Mouse (Mus musculus) midbrain, embryonic 10.5 days (tissue): ENCODE data around the gene Atf7ip. TPM values are rescaled to one million over a fixed set of nuclear protein-coding genes. Genes with fewer than 3 reads are reported as not detected.

Source experiments
- DNase-seq: peaks from one replicate; pipeline ENCODE4 v3.0.0-alpha.2; 2017; ENCODE audit warnings: low spot score
- H3K27ac ChIP-seq: fragments of 300-500 bp; sonication (generic); replicated peaks from 2 replicates; pipeline ENCODE4 v1.5.1; 2016; ENCODE audit warnings: mild to moderate bottlenecking
- H3K27me3 ChIP-seq: fragments of 300-500 bp; sonication (generic); 2 replicates; pipeline ENCODE4 v1.6.1; 2016; ENCODE audit warnings: low read depth, mild to moderate bottlenecking; ENCODE audit not compliant: poor library complexity, severe bottlenecking
- H3K36me3 ChIP-seq: fragments of 300-500 bp; sonication (generic); 2 replicates; pipeline ENCODE4 v1.6.1; 2016; ENCODE audit warnings: mild to moderate bottlenecking, moderate library complexity
- H3K4me1 ChIP-seq: fragments of 300-500 bp; sonication (generic); 2 replicates; pipeline ENCODE4 v1.6.1; 2016
- H3K4me3 ChIP-seq: fragments of 300-500 bp; sonication (generic); 2 replicates; pipeline ENCODE4 v1.5.1; 2016; ENCODE audit warnings: mild to moderate bottlenecking, moderate library complexity
- H3K9me3 ChIP-seq: fragments of 300-500 bp; sonication (generic); replicated peaks from 2 replicates; pipeline ENCODE4 v1.6.1; 2016; ENCODE audit warnings: mild to moderate bottlenecking
- WGBS: fragments of 180-500 bp; shearing (Covaris S2); methylation state at CpG from one replicate; pipeline ENCODE4 v1.1.7; 2016; 5-methylcytosine and 5-hydroxymethylcytosine counted together
- polyA plus RNA-seq: library from polyadenylated mRNA; unstranded; fragments of >200 nt; fragmentation: Nextera tagmentation; extraction: Ambion mirVana; gene quantifications from 2 replicates; pipeline ENCODE4 v1.2.1, GENCODE M21; 2016

The Atf7ip gene
- polyA plus RNA-seq, 1 experiment from 2014 or later: 37.4 TPM

- Histone ChIP-seq H3K36me3 (peaks cover 33% of the 10 kb centered on the region), H3K4me1 (no peaks in the 10 kb centered on the region), H3K9me3 (0 out of 2 replicates have a peak, but pooled peaks cover 8% of the 10 kb centered on the region), H3K27ac (no peak overlapping the region), H3K4me3 (no peak overlapping the region), H3K27me3 (no peaks in the 10 kb centered on the region)
- DNase-seq: no peak
- WGBS: 89% methylated on average over 3 of the region's 3 CpGs
Measured at GRCm38 (mm10) chr6:136614156-136614555, 108.2 kb downstream of the Atf7ip start.

GRCm38 (mm10) chr6:136620361-136621139, 114.6 kb downstream of the Atf7ip start:
- peak; percentile 82 for DNase-seq
- H3K27ac ChIP-seq: no peak overlapping the region
- no peaks in the 10 kb centered on the region for H3K36me3 ChIP-seq
- no peaks in the 10 kb centered on the region for H3K4me1 ChIP-seq
- no peaks in the 10 kb centered on the region for H3K9me3 ChIP-seq
- WGBS: 53% methylated on average over 17 of the region's 17 CpGs
- no peaks in the 10 kb centered on the region for H3K27me3 ChIP-seq
- H3K4me3 ChIP-seq: no peak overlapping the region

- Histone ChIP-seq H3K36me3 (no peaks in the 10 kb centered on the region), H3K4me3 (no peak overlapping the region), H3K27ac (no peak overlapping the region), H3K27me3 (no peaks in the 10 kb centered on the region), H3K4me1 (no peaks in the 10 kb centered on the region), H3K9me3 (no peaks in the 10 kb centered on the region)
- no peak for DNase-seq
- 91% methylated on average over 12 of the region's 12 CpGs for WGBS
Measured at GRCm38 (mm10) chr6:136625421-136625820, 119.5 kb downstream of the Atf7ip start.

- 89% methylated on average over 5 of the region's 5 CpGs for WGBS
- H3K9me3 ChIP-seq: no peaks in the 10 kb centered on the region
- no peaks in the 10 kb centered on the region for H3K36me3 ChIP-seq
- no peak for DNase-seq
- H3K4me1 ChIP-seq: no peaks in the 10 kb centered on the region
- no peak overlapping the region for H3K27ac ChIP-seq
- peaks cover 6% of the 10 kb centered on the region; the same call in 1 of the 2 replicates for H3K27me3 ChIP-seq
- no peak overlapping the region for H3K4me3 ChIP-seq
Measured at GRCm38 (mm10) chr6:136629639-136630038, 123.7 kb downstream of the Atf7ip start.

GRCm38 (mm10) chr6:136631519-136631918, 125.6 kb downstream of the Atf7ip start:
- no peaks in the 10 kb centered on the region for H3K9me3 ChIP-seq
- 94% methylated on average over 8 of the region's 8 CpGs for WGBS
- H3K36me3 ChIP-seq: no peaks in the 10 kb centered on the region
- H3K4me1 ChIP-seq: no peaks in the 10 kb centered on the region
- H3K27ac ChIP-seq: no peak overlapping the region
- peaks cover 6% of the 10 kb centered on the region; the same call in 1 of the 2 replicates for H3K27me3 ChIP-seq
- no peak for DNase-seq
- H3K4me3 ChIP-seq: no peak overlapping the region

- no peak overlapping the region for H3K27ac ChIP-seq
- no peaks in the 10 kb centered on the region for H3K9me3 ChIP-seq
- WGBS: 88% methylated on average over 13 of the region's 13 CpGs
- no peaks in the 10 kb centered on the region for H3K36me3 ChIP-seq
- no peak for DNase-seq
- no peaks in the 10 kb centered on the region for H3K4me1 ChIP-seq
- H3K27me3 ChIP-seq: peaks cover 6% of the 10 kb centered on the region; the same call in 1 of the 2 replicates
- H3K4me3 ChIP-seq: no peak overlapping the region
Measured at GRCm38 (mm10) chr6:136631945-136632534, 126.1 kb downstream of the Atf7ip start.

GRCm38 (mm10) chr6:136633154-136633553, 127.2 kb downstream of the Atf7ip start:
- H3K9me3 ChIP-seq: no peaks in the 10 kb centered on the region
- WGBS: 85% methylated on average over 3 of the region's 3 CpGs
- H3K4me3 ChIP-seq: no peak overlapping the region
- no peaks in the 10 kb centered on the region for H3K36me3 ChIP-seq
- no peak overlapping the region for H3K27ac ChIP-seq
- no peaks in the 10 kb centered on the region for H3K4me1 ChIP-seq
- H3K27me3 ChIP-seq: peaks cover 6% of the 10 kb centered on the region; the same call in 1 of the 2 replicates
- DNase-seq: no peak

- DNase-seq: no peak
- H3K36me3 ChIP-seq: no peaks in the 10 kb centered on the region
- no peaks in the 10 kb centered on the region for H3K9me3 ChIP-seq
- peaks cover 6% of the 10 kb centered on the region; the same call in 1 of the 2 replicates for H3K27me3 ChIP-seq
- H3K4me1 ChIP-seq: no peaks in the 10 kb centered on the region
- 84% methylated on average over 6 of the region's 6 CpGs for WGBS
- H3K27ac ChIP-seq: no peak overlapping the region
- H3K4me3 ChIP-seq: no peak overlapping the region
Measured at GRCm38 (mm10) chr6:136633719-136634118, 127.8 kb downstream of the Atf7ip start.

- H3K27ac ChIP-seq: no peak overlapping the region
- H3K27me3 ChIP-seq: peaks cover 6% of the 10 kb centered on the region; the same call in 1 of the 2 replicates
- H3K36me3 ChIP-seq: no peaks in the 10 kb centered on the region
- no peaks in the 10 kb centered on the region for H3K4me1 ChIP-seq
- 70% methylated on average over 3 of the region's 3 CpGs for WGBS
- no peaks in the 10 kb centered on the region for H3K9me3 ChIP-seq
- no peak overlapping the region for H3K4me3 ChIP-seq
- DNase-seq: no peak
Measured at GRCm38 (mm10) chr6:136634982-136635381, 129.0 kb downstream of the Atf7ip start.

GRCm38 (mm10) chr6:136644171-136644570, 138.2 kb downstream of the Atf7ip start:
- H3K27ac ChIP-seq: no peak overlapping the region
- H3K9me3 ChIP-seq: peaks cover 6% of the 10 kb centered on the region; the same call in 1 of the 2 replicates
- no peaks in the 10 kb centered on the region for H3K4me1 ChIP-seq
- no peak for DNase-seq
- no peaks in the 10 kb centered on the region for H3K27me3 ChIP-seq
- WGBS: 96% methylated on average over 2 of the region's 2 CpGs
- no peak overlapping the region for H3K4me3 ChIP-seq
- no peaks in the 10 kb centered on the region for H3K36me3 ChIP-seq

GRCm38 (mm10) chr6:136645754-136646153, 139.8 kb downstream of the Atf7ip start:
- peaks cover 6% of the 10 kb centered on the region; the same call in 1 of the 2 replicates for H3K9me3 ChIP-seq
- no peak overlapping the region for H3K27ac ChIP-seq
- no peaks in the 10 kb centered on the region for H3K27me3 ChIP-seq
- H3K4me3 ChIP-seq: no peak overlapping the region
- H3K36me3 ChIP-seq: no peaks in the 10 kb centered on the region
- DNase-seq: no peak
- WGBS: 80% methylated on average over 9 of the region's 9 CpGs
- H3K4me1 ChIP-seq: no peaks in the 10 kb centered on the region

GRCm38 (mm10) chr6:136646207-136646606, 140.2 kb downstream of the Atf7ip start:
- H3K4me3 ChIP-seq: no peak overlapping the region
- DNase-seq: no peak
- peaks cover 6% of the 10 kb centered on the region; the same call in 1 of the 2 replicates for H3K9me3 ChIP-seq
- H3K27ac ChIP-seq: no peak overlapping the region
- 44% methylated on average over 6 of the region's 6 CpGs for WGBS
- no peaks in the 10 kb centered on the region for H3K4me1 ChIP-seq
- no peaks in the 10 kb centered on the region for H3K36me3 ChIP-seq
- no peaks in the 10 kb centered on the region for H3K27me3 ChIP-seq

- H3K4me1 ChIP-seq: no peaks in the 10 kb centered on the region
- H3K36me3 ChIP-seq: no peaks in the 10 kb centered on the region
- 80% methylated on average over 10 of the region's 10 CpGs for WGBS
- peaks cover 6% of the 10 kb centered on the region; the same call in 1 of the 2 replicates for H3K9me3 ChIP-seq
- H3K4me3 ChIP-seq: no peak overlapping the region
- H3K27ac ChIP-seq: no peak overlapping the region
- no peak for DNase-seq
- no peaks in the 10 kb centered on the region for H3K27me3 ChIP-seq
Measured at GRCm38 (mm10) chr6:136647455-136647861, 141.5 kb downstream of the Atf7ip start.
